Mouse (Mus musculus) cortical plate, adult 2 months (tissue): ENCODE measurements around the gene Spata33.

Experiments
- CTCF ChIP-seq: fragments of 200-500 bp; IDR thresholded peaks from 2 replicates; pipeline ENCODE4 v1.5.1; 2011; ENCODE audit warnings: mild to moderate bottlenecking, control low read depth, low read length; ENCODE audit not compliant: insufficient read depth; ENCODE audit errors: extremely low read depth
- POLR2A ChIP-seq: fragments of 200-500 bp; IDR thresholded peaks from 2 replicates; pipeline ENCODE4 v1.6.1; 2011; ENCODE audit warnings: mild to moderate bottlenecking, low read length, control low read depth; ENCODE audit not compliant: insufficient read depth; ENCODE audit errors: extremely low read depth

- TF ChIP-seq CTCF = no peak
- no peak for TF ChIP-seq POLR2A
Observed at GRCm38 (mm10) chr8:123252925-123253324, 40.3 kb downstream of the Spata33 start.
